Mouse (Mus musculus) brown adipose tissue, adult 24 weeks (tissue): Measurements from ENCODE around the gene Uhmk1. TPM values are rescaled to one million over a fixed set of nuclear protein-coding genes. Genes with fewer than 3 reads are reported as not detected.
A peak's percentile ranks its signal among the peaks of the same experiment; 100 is the strongest.

Experiments used
- H3K27ac ChIP-seq: fragments of 200-500 bp; replicated peaks from 2 replicates; pipeline ENCODE4 v1.5.1; 2012; ENCODE audit warnings: low read depth, mild to moderate bottlenecking, low read length
- H3K4me1 ChIP-seq: fragments of 200-500 bp; 2 replicates; pipeline ENCODE4 v1.6.1; 2012; ENCODE audit warnings: low read length, mixed read lengths; ENCODE audit not compliant: control insufficient read depth, insufficient read depth, insufficient read length
- H3K4me3 ChIP-seq: fragments of 200-500 bp; 2 replicates; pipeline ENCODE4 v1.5.1; 2012; ENCODE audit warnings: low read depth, mild to moderate bottlenecking, low read length, moderate library complexity; ENCODE audit not compliant: insufficient read depth
- polyA plus RNA-seq: library from polyadenylated mRNA; stranded (reverse); fragments of >200 nt; gene quantifications from 2 replicates; pipeline ENCODE4 v1.2.4, GENCODE M21; 2012; ENCODE audit not compliant: missing spikeins, insufficient read depth, insufficient read length

Gene Uhmk1
- polyA plus RNA-seq, 1 experiment, result 42.6 TPM

DNA sequence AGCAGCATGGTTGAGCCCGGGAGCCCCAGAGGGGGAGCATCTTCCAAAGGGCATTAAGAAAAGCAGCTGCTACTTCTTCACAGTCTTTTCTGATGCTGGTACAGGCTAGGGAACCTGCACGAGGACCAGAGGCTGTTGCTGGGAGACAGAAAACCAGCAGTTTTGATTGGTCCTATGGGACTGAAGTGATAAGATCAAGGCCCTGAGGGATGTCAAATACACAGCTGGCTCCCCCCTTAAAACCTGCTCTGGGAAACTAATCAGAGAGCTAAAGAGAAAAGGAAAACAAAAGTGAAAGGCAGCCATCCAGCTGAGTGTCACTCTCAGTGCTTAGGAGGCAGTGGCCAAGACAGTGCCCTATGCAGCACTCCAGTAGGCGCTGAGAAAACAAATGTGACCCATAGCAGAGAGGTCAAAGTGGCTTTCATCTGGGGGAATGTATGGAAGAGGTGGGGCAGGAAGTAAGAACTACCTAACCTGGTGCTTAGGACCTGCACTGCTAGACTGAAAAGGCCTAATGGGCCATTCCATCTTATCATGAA lies 54.7 kb downstream of the Uhmk1 start:
- Histone ChIP-seq H3K4me1 (peaks cover 14% of the 10 kb centered on the region), H3K27ac (peak overlapping the region; percentile 63), H3K4me3 (no peak overlapping the region)

DNA sequence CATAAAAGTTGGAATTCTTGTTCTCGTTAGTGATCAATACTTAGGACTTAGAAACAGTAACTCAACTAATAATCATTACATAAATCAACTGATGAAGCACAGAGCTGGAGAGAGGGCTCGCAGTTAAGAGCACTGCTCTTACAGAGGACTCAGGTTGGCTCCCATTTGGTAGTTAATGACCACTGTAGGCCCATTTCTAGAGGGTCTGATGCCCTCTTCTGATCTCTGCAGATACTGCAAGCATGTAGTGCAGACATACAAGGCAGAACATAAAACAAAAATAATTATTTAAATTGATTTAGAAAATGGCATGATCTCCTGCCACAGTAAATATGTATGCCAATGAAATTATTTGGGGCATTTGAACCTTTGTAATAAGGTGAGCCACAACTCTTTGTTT lies 55.5 kb downstream of the Uhmk1 start:
- Histone ChIP-seq H3K4me1 (peaks cover 14% of the 10 kb centered on the region), H3K27ac (no peak overlapping the region), H3K4me3 (no peak overlapping the region)

DNA sequence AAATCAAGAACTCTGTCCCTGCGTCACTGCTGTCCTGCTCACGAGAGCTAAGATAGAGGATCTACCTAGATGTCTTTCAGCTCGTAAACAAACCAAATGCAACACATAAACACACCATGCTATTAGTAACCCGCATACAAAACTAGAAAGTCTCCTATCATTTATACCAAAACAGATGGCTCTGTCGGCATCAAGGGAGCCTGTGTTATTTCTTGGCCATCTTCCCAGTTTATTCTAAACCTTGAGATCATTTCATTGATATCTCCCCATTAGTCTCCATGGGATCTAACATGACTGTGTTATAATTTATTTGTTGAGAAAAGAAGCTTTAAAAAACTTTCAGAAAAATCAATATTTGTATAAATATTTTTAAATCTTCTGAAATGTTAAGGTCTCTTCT lies 59.4 kb downstream of the Uhmk1 start:
- Histone ChIP-seq H3K27ac (no peak overlapping the region), H3K4me1 (peaks cover 3% of the 10 kb centered on the region), H3K4me3 (no peak overlapping the region)

DNA sequence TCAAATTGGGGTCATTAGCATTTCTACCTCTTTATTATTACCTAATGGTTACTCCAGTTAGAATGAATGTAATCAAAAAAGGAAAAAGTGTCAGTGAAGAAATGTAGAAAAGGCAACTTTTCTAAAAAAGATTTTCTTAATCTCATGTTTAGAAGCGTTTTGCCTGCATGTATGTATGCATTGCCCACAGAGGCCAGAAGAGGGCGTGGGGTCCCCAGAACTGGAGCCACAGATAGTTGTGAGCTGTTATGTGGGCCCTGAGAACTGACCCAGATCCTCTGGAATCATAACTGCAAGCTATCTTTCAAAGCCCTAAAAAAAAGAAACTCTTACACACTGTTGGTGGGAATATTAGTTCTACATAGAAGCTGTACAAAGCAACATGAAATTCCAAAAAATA lies 59.9 kb downstream of the Uhmk1 start:
- H3K4me1 ChIP-seq, result no peaks in the 10 kb centered on the region
- H3K4me3 ChIP-seq, result no peak overlapping the region
- no peak overlapping the region for H3K27ac ChIP-seq

DNA sequence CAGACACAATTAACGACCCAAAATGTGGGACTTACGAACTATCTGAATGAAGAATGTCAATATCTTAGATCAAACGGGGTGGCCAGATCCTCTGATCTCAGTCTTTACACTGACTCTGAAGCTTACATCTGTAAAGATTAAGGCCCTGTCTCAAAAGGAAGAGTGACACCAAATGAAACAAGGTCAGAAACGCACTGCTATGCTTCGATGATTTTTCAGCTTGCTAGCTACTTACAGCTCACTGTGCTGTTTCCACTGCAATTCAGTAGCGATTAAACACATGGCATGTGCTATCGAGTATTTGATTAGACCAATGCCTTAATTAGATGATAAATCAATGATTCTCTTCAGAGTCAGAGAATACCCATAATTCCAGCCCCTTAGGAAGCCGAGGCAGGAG lies 61.2 kb downstream of the Uhmk1 start:
- Histone ChIP-seq H3K4me1 (no peaks in the 10 kb centered on the region), H3K27ac (no peak overlapping the region), H3K4me3 (no peak overlapping the region)

DNA sequence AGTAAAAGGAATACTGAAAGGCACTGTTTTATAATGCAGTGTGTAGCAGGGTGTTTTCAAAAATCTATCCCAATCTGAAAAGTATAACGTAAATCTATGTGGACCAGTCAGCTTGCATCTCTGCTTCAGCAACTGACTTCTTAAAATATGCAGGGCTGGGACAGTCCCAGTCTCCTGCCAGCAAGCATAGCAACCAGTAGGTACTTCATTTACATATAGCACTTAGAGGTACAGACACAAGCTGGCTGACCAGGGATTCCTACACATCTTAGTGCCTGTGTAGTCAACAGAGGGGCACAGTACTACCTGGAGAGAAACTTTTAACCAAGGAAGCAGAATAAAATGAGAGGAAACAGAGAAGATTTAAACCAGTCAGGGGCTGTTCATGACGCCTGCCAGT lies 62.6 kb downstream of the Uhmk1 start:
- Histone ChIP-seq H3K4me3 (no peak overlapping the region), H3K4me1 (no peaks in the 10 kb centered on the region), H3K27ac (no peak overlapping the region)

DNA sequence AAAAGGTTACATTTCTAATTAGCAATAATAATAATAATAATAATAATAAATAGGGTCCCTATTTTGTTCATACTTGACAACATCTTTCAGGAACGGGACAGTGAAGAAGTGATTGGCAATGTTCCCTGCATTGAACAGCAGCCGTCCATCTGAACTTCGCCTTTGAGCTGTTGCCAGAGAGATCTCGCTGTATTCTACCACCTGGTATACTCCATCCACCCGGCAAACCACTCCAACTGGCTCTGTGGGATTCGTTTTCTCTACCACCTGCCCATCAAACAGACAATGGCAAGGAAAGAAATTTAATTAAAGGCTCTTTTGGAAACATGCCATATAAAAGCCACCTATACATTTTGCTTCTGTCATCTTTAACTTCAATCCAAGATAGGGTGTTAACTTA lies 64.3 kb downstream of the Uhmk1 start:
- Histone ChIP-seq H3K4me3 (no peak overlapping the region), H3K4me1 (no peaks in the 10 kb centered on the region), H3K27ac (no peak overlapping the region)

DNA sequence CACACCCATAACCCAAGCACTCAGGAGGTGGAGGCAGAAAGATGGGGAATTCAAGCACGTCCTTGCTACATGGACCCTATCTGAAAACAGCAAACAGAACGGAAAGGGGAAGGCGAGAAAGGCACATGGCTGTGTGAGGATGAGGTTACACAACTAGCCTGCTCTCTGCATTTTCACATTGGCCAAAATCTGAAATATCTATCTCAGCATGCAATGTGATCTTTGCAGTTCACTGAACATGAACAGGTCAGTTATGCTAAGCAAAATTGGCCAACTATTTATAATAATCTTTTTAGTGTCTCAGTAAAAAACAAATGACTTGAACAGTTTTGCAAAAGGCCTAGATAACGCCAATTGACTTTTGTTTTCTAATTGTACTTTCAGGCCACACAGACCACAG lies 65.4 kb downstream of the Uhmk1 start:
- Histone ChIP-seq H3K4me3 (no peak overlapping the region), H3K4me1 (no peaks in the 10 kb centered on the region), H3K27ac (no peak overlapping the region)

DNA sequence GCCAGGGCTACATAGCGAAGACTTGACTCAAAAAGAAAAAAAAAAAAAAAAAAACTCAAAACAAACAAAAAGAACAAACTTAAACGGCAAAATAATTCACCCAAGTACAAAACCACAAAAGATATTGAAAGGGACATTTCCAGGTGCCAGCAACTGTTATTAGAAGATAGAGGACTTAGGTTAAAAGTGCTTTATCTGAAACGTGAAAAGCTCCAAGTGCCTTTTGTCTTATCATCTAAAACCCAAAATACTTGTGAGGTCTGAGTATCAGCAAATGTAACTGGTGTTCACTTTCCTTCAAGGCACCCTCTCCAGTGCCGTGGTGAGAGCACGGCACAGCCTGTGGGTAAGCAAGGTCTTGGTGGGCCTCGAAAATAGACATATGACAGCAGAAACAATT lies 66.7 kb downstream of the Uhmk1 start:
- Histone ChIP-seq H3K27ac (no peak overlapping the region), H3K4me1 (no peaks in the 10 kb centered on the region), H3K4me3 (no peak overlapping the region)

DNA sequence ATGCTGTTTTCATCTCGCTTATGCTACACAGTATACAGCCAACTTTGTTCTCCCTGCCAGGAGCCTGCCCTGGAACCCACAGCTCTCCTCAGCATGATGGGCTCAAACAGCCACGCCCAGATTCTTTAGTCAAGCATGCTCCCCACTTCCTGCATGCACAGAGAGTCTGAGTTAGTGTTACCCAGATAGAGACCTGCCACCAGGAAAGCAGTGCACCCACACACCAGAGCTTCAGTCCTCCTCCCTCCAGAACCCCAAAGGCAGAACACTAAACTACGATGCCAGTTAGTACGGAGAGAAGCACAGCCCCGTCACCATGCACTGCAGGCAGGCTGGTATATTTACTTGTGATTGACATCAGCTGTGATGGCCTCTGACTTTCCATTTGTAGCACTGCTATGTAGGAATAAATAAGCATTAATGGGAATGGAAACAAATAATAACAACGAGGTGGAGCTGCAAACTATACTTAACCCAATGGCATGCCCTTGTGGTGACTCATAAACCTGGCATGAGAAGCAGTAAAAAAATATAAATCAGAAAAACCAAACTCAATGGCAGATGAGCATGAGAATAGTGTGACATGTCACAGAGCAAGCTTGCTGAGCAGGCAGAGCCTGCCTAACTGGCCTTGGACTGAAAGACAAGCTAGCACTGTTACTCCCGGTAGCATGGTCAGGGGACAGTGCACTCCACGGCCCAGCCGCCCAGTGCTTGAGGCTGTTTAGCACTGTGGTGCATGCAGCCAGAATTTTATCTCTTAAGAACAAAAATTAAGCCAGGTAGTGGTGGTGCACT lies 67.3 kb downstream of the Uhmk1 start:
- no peak overlapping the region for H3K4me3 ChIP-seq
- no peaks in the 10 kb centered on the region for H3K4me1 ChIP-seq
- H3K27ac ChIP-seq, result no peak overlapping the region

DNA sequence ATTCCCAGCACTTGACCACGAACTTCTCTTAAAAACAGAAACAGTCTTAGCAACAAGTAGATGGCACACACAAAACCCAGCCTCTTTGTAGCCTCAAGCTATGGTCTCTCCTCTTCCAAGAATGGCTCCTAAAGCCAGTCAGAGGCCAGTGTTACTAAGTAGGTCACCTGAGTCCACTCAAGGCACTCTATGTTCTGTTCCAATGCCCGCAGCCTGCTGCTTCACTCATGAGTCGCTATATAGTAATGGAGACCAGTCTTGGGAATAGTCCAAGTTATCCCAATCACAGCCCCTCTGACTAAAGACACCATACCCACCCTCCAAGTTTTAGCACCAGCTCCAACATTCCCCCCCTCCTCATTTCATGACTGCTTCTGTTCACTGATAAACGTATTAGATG lies 69.6 kb downstream of the Uhmk1 start:
- Histone ChIP-seq H3K27ac (no peak overlapping the region), H3K4me3 (no peak overlapping the region), H3K4me1 (no peaks in the 10 kb centered on the region)

Other genes with a start within 250 kb of the Uhmk1 start
- 5.5 and 5.6 TPM in 2 replicates for gene Hsd17b7, start 246.2 kb downstream of the Uhmk1 start, polyA plus RNA-seq
- gene Ddr2, start 104.6 kb downstream of the Uhmk1 start, polyA plus RNA-seq, result 10.9 and 15.5 TPM in 2 replicates
- gene Uap1, start 40.4 kb downstream of the Uhmk1 start, polyA plus RNA-seq, result 54.8 and 58.0 TPM in 2 replicates
- not detected in 2 replicates for gene Sh2d1b2, start 17.4 kb upstream of the Uhmk1 start, polyA plus RNA-seq
- gene Sh2d1b1, start 61.9 kb upstream of the Uhmk1 start, polyA plus RNA-seq, result not detected in 2 replicates
- gene Gm7694, start 90.9 kb upstream of the Uhmk1 start, polyA plus RNA-seq, result 0.79 and 1.6 TPM in 2 replicates
- gene Spata46, start 93.4 kb upstream of the Uhmk1 start, polyA plus RNA-seq, result not detected in 2 replicates